Mouse (Mus musculus) neural tube, embryonic 11.5 days (tissue): ENCODE measurements around the gene Tet3. TPM values are rescaled to one million over a fixed set of nuclear protein-coding genes. Genes with fewer than 3 reads are reported as not detected.

Experiments
- ATAC-seq: fragments of 200-750 bp; cut with Nextera tagmentation; 2 replicates; pipeline ENCODE4 v1.8.0; 2017; ENCODE audit warnings: moderate number of reproducible peaks, mild to moderate bottlenecking, moderate TSS enrichment, moderate library complexity; ENCODE audit not compliant: insufficient read depth, low FRiP score, low TSS enrichment
- DNase-seq: peaks from one replicate; pipeline ENCODE4 v3.0.0-alpha.2; 2015; ENCODE audit warnings: low spot score
- H3K27ac ChIP-seq: fragments of 300-500 bp; sonication (generic); 2 replicates; pipeline ENCODE4 v1.5.1; 2014; ENCODE audit warnings: low read depth, mild to moderate bottlenecking, low read length
- H3K27me3 ChIP-seq: fragments of 300-500 bp; sonication (generic); 2 replicates; pipeline ENCODE4 v1.6.1; 2014; ENCODE audit warnings: mild to moderate bottlenecking, low read length, mixed read lengths; ENCODE audit not compliant: control insufficient read depth, insufficient read depth
- H3K36me3 ChIP-seq: fragments of 300-500 bp; sonication (generic); 2 replicates; pipeline ENCODE4 v1.6.1; 2014; ENCODE audit warnings: mild to moderate bottlenecking, low read length, moderate library complexity, mixed read lengths; ENCODE audit not compliant: control insufficient read depth, insufficient read depth
- H3K4me1 ChIP-seq: fragments of 300-500 bp; sonication (generic); 2 replicates; pipeline ENCODE4 v1.6.1; 2014; ENCODE audit warnings: low read length, mixed read lengths; ENCODE audit not compliant: control insufficient read depth, insufficient read depth
- H3K4me2 ChIP-seq: fragments of 300-500 bp; sonication (generic); 2 replicates; pipeline ENCODE4 v1.6.1; 2014; ENCODE audit warnings: low read depth, mild to moderate bottlenecking, moderate library complexity
- H3K4me3 ChIP-seq: fragments of 300-500 bp; sonication (generic); 2 replicates; pipeline ENCODE4 v1.5.1; 2014; ENCODE audit warnings: low read depth, low read length
- H3K9ac ChIP-seq: fragments of 300-500 bp; sonication (generic); 2 replicates; pipeline ENCODE4 v1.6.1; 2014; ENCODE audit warnings: mild to moderate bottlenecking, low read length
- H3K9me3 ChIP-seq: fragments of 300-500 bp; sonication (generic); 2 replicates; pipeline ENCODE4 v1.6.1; 2016; ENCODE audit warnings: low read length; ENCODE audit not compliant: control insufficient read depth
- WGBS: fragments of 180-500 bp; shearing (Covaris S2); extraction: QIAGEN DNeasy Blood & Tissue Kit; methylation state at CpG from one replicate; pipeline ENCODE4 v1.1.7; 2014; 5-methylcytosine and 5-hydroxymethylcytosine counted together
- polyA plus RNA-seq: library from polyadenylated mRNA; unstranded; fragments of >200 nt; fragmentation: Nextera tagmentation; extraction: Ambion mirVana; gene quantifications from 2 replicates; pipeline ENCODE4 v1.2.1, GENCODE M21; 2014

Gene Tet3
- polyA plus RNA-seq, 1 experiment from 2014 or later: 47.3 TPM

GRCm38 (mm10) chr6:83410046-83410706 is 48.7 kb downstream of the Tet3 start:
- Histone ChIP-seq H3K27me3 (no peaks in the 10 kb centered on the region), H3K4me1 (peaks cover 20% of the 10 kb centered on the region), H3K4me3 (no peak overlapping the region), H3K27ac (no peak overlapping the region), H3K9ac (no peak overlapping the region), H3K9me3 (no peaks in the 10 kb centered on the region), H3K4me2 (no peak overlapping the region), H3K36me3 (peaks cover under 1% of the 10 kb centered on the region; the same call in 1 of the 2 replicates)
- no peak for DNase-seq
- 65% methylated on average over 9 of the region's 9 CpGs for WGBS
- no peak for ATAC-seq

GRCm38 (mm10) chr6:83408510-83408909 is 50.4 kb downstream of the Tet3 start:
- Histone ChIP-seq H3K9ac (no peak overlapping the region), H3K27ac (no peak overlapping the region), H3K4me1 (peaks cover 20% of the 10 kb centered on the region), H3K27me3 (no peaks in the 10 kb centered on the region), H3K4me3 (no peak overlapping the region), H3K36me3 (peaks cover 15% of the 10 kb centered on the region), H3K9me3 (no peaks in the 10 kb centered on the region), H3K4me2 (no peak overlapping the region)
- 95% methylated on average over 9 of the region's 9 CpGs for WGBS
- ATAC-seq: no peak
- DNase-seq: no peak

GRCm38 (mm10) chr6:83405511-83406064 is 53.3 kb downstream of the Tet3 start:
- no peak overlapping the region for H3K4me2 ChIP-seq
- DNase-seq: no peak
- ATAC-seq: no peak
- no peak overlapping the region for H3K4me3 ChIP-seq
- no peaks in the 10 kb centered on the region for H3K27me3 ChIP-seq
- H3K36me3 ChIP-seq: peaks cover 28% of the 10 kb centered on the region
- H3K27ac ChIP-seq: no peak overlapping the region
- H3K9ac ChIP-seq: no peak overlapping the region
- no peaks in the 10 kb centered on the region for H3K9me3 ChIP-seq
- peaks cover 5% of the 10 kb centered on the region for H3K4me1 ChIP-seq
- 89% methylated on average over 7 of the region's 7 CpGs for WGBS

- Histone ChIP-seq H3K4me3 (no peak overlapping the region), H3K4me2 (no peak overlapping the region), H3K27ac (no peak overlapping the region), H3K4me1 (no peaks in the 10 kb centered on the region), H3K36me3 (peaks cover 28% of the 10 kb centered on the region), H3K27me3 (no peaks in the 10 kb centered on the region), H3K9ac (no peak overlapping the region), H3K9me3 (no peaks in the 10 kb centered on the region)
- 94% methylated on average over 13 of the region's 13 CpGs for WGBS
- DNase-seq: no peak
- ATAC-seq: no peak
Observed at GRCm38 (mm10) chr6:83404571-83404970, 54.3 kb downstream of the Tet3 start.

GRCm38 (mm10) chr6:83403481-83403880 is 55.4 kb downstream of the Tet3 start:
- H3K36me3 ChIP-seq: peaks cover 30% of the 10 kb centered on the region
- ATAC-seq: no peak
- 97% methylated on average over 8 of the region's 8 CpGs for WGBS

GRCm38 (mm10) chr6:83399790-83400189 is 59.1 kb downstream of the Tet3 start:
- 92% methylated on average over 3 of the region's 3 CpGs for WGBS
- Histone ChIP-seq H3K9me3 (no peaks in the 10 kb centered on the region), H3K9ac (no peak overlapping the region), H3K27ac (no peak overlapping the region), H3K4me3 (no peak overlapping the region), H3K4me1 (no peaks in the 10 kb centered on the region), H3K27me3 (no peaks in the 10 kb centered on the region), H3K36me3 (peaks cover 33% of the 10 kb centered on the region), H3K4me2 (no peak overlapping the region)
- no peak for ATAC-seq
- no peak for DNase-seq

More at GRCm38 (mm10) chr6:83403481-83403880, 55.4 kb downstream of the Tet3 start:
- Histone ChIP-seq H3K4me3 (no peak overlapping the region), H3K4me2 (no peak overlapping the region), H3K9ac (no peak overlapping the region), H3K9me3 (no peaks in the 10 kb centered on the region), H3K27me3 (no peaks in the 10 kb centered on the region), H3K4me1 (no peaks in the 10 kb centered on the region), H3K27ac (no peak overlapping the region)
- no peak for DNase-seq

- H3K27ac ChIP-seq: no peak overlapping the region
- H3K9me3 ChIP-seq: no peaks in the 10 kb centered on the region
- DNase-seq (no peak), ATAC-seq (no peak)
- H3K27me3 ChIP-seq: no peaks in the 10 kb centered on the region
- 75% methylated on average over 8 of the region's 8 CpGs for WGBS
- peaks cover 14% of the 10 kb centered on the region for H3K36me3 ChIP-seq
- H3K9ac ChIP-seq: no peak overlapping the region
- H3K4me2 ChIP-seq: no peak overlapping the region
- H3K4me3 ChIP-seq: no peak overlapping the region
- H3K4me1 ChIP-seq: no peaks in the 10 kb centered on the region
Observed at GRCm38 (mm10) chr6:83397728-83398127, 61.2 kb downstream of the Tet3 start.

GRCm38 (mm10) chr6:83396711-83397110 is 62.2 kb downstream of the Tet3 start:
- no peak overlapping the region for H3K9ac ChIP-seq
- no peak overlapping the region for H3K4me2 ChIP-seq
- H3K4me1 ChIP-seq: no peaks in the 10 kb centered on the region
- no peak for DNase-seq
- H3K36me3 ChIP-seq: peaks cover 9% of the 10 kb centered on the region
- H3K9me3 ChIP-seq: no peaks in the 10 kb centered on the region
- no peak overlapping the region for H3K4me3 ChIP-seq
- 91% methylated on average over 2 of the region's 2 CpGs for WGBS
- H3K27me3 ChIP-seq: no peaks in the 10 kb centered on the region
- no peak for ATAC-seq
- H3K27ac ChIP-seq: no peak overlapping the region

GRCm38 (mm10) chr6:83395544-83396229 is 63.2 kb downstream of the Tet3 start:
- H3K36me3 ChIP-seq: peaks cover 9% of the 10 kb centered on the region
- no peaks in the 10 kb centered on the region for H3K9me3 ChIP-seq
- H3K4me2 ChIP-seq: no peak overlapping the region
- no peak overlapping the region for H3K4me3 ChIP-seq
- H3K9ac ChIP-seq: no peak overlapping the region
- WGBS: 95% methylated on average over 15 of the region's 15 CpGs
- H3K27ac ChIP-seq: no peak overlapping the region
- H3K27me3 ChIP-seq: no peaks in the 10 kb centered on the region
- no peaks in the 10 kb centered on the region for H3K4me1 ChIP-seq
- DNase-seq: no peak
- ATAC-seq: no peak
